Mouse (Mus musculus): Measurements from ENCODE around the gene Trim33. TPM values are rescaled to one million over a fixed set of nuclear protein-coding genes. Genes with fewer than 3 reads are reported as not detected.

Trim33 gene
- polyA plus RNA-seq, 1 experiment from 2014 or later, result 41.1 TPM

GRCm38 (mm10) chr3:103367176-103367970, 88.3 kb downstream of the Trim33 start:
- no peak for ATAC-seq (ENCODE audit: low FRiP score, low read depth)

GRCm38 (mm10) chr3:103368731-103369130, 89.6 kb downstream of the Trim33 start:
- WGBS, result 98% methylated on average over 3 of the region's 3 CpGs
- H3K9ac ChIP-seq, result no peak overlapping the region
- H3K9me3 ChIP-seq, result no peaks in the 10 kb centered on the region
- H3K36me3 ChIP-seq, result no peaks in the 10 kb centered on the region
- H3K4me3 ChIP-seq, result no peak overlapping the region
- no peaks in the 10 kb centered on the region for H3K4me1 ChIP-seq
- ATAC-seq (ENCODE audit: low FRiP score, low read depth), result no peak
- no peak overlapping the region for H3K27ac ChIP-seq
- no peak overlapping the region for H3K4me2 ChIP-seq (replicated peaks)
- H3K27me3 ChIP-seq (replicated peaks), result no peaks in the 10 kb centered on the region

More at GRCm38 (mm10) chr3:103367176-103367970, 88.3 kb downstream of the Trim33 start:
- Histone ChIP-seq H3K9me3 (no peaks in the 10 kb centered on the region), H3K27me3 (replicated peaks) (no peaks in the 10 kb centered on the region), H3K4me1 (no peaks in the 10 kb centered on the region), H3K27ac (no peak overlapping the region), H3K9ac (no peak overlapping the region), H3K36me3 (no peaks in the 10 kb centered on the region), H3K4me2 (replicated peaks) (no peak overlapping the region), H3K4me3 (no peak overlapping the region)
- WGBS, result 81% methylated on average over 11 of the region's 11 CpGs

GRCm38 (mm10) chr3:103374028-103374427, 94.9 kb downstream of the Trim33 start:
- H3K27ac ChIP-seq, result no peak overlapping the region
- H3K9me3 ChIP-seq, result no peaks in the 10 kb centered on the region
- H3K27me3 ChIP-seq (replicated peaks), result no peaks in the 10 kb centered on the region
- H3K4me2 ChIP-seq (replicated peaks), result no peak overlapping the region
- no peak overlapping the region for H3K9ac ChIP-seq
- H3K36me3 ChIP-seq, result no peaks in the 10 kb centered on the region
- no peak for ATAC-seq (ENCODE audit: low FRiP score, low read depth)
- WGBS, result 43% methylated on average over 8 of the region's 8 CpGs
- 0 out of 2 replicates have a peak, but pooled peaks cover 5% of the 10 kb centered on the region for H3K4me1 ChIP-seq
- no peak overlapping the region for H3K4me3 ChIP-seq

GRCm38 (mm10) chr3:103375181-103375855, 96.2 kb downstream of the Trim33 start:
- 21% methylated on average over 14 of the region's 14 CpGs for WGBS
- Histone ChIP-seq H3K4me2 (replicated peaks) (no peak overlapping the region), H3K4me1 (0 out of 2 replicates have a peak, but pooled peaks cover 5% of the 10 kb centered on the region), H3K9ac (no peak overlapping the region), H3K27me3 (replicated peaks) (no peaks in the 10 kb centered on the region), H3K36me3 (no peaks in the 10 kb centered on the region), H3K27ac (no peak overlapping the region), H3K4me3 (no peak overlapping the region), H3K9me3 (no peaks in the 10 kb centered on the region)
- no peak for ATAC-seq (ENCODE audit: low FRiP score, low read depth)

DNA sequence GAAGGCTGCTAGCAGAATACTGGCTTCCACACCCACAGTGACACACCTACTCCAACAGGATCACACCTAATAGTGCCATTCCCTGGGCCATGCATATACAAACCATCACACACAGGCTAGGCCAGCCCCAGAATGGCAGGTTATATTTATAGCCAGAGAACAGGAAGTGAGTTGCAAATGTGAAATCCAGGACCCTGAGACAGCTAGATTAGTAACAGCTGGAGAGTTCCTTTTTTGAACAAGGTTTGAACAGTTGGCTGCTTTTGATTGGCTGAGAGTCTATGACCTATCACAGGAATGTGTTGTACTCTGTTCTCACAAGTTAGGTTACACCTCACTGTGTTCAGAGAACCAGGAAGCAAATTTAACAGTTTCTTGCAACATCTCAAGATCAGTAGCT, 98.9 kb downstream of the Trim33 start:
- Histone ChIP-seq H3K27ac (no peak overlapping the region), H3K9ac (no peak overlapping the region), H3K36me3 (no peaks in the 10 kb centered on the region), H3K27me3 (replicated peaks) (no peaks in the 10 kb centered on the region), H3K4me2 (replicated peaks) (no peak overlapping the region), H3K9me3 (no peaks in the 10 kb centered on the region), H3K4me3 (no peak overlapping the region), H3K4me1 (0 out of 2 replicates have a peak, but pooled peaks cover 5% of the 10 kb centered on the region)
- no peak for ATAC-seq (ENCODE audit: low FRiP score, low read depth)

DNA sequence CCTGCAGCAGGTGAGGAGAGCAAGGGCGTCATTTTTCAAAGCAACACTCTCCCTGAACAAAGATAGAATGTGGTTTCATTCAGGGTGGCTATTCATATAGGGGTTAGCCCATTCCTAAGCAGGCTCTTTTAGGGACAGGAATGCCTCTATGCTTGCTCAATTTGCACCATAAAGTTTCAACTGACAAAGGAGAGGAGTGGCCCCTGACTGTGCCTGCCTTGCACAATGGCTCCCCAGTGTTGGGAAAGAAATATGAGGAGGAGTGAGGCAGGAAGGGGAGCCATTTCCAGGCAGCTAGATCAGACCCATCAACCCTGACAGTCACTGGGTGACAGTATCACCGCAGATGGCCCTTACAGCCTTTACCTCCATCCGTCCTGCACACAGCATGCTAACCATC, 100.3 kb downstream of the Trim33 start:
- 34% methylated on average over 3 of the region's 3 CpGs for WGBS
- 0 out of 2 replicates have a peak, but pooled peaks cover 5% of the 10 kb centered on the region for H3K4me1 ChIP-seq
- H3K36me3 ChIP-seq, result no peaks in the 10 kb centered on the region
- H3K4me3 ChIP-seq, result no peak overlapping the region
- ATAC-seq (ENCODE audit: low FRiP score, low read depth), result no peak
- H3K27ac ChIP-seq, result no peak overlapping the region
- H3K9ac ChIP-seq, result no peak overlapping the region
- H3K4me2 ChIP-seq (replicated peaks), result no peak overlapping the region
- no peaks in the 10 kb centered on the region for H3K27me3 ChIP-seq (replicated peaks)
- H3K9me3 ChIP-seq, result no peaks in the 10 kb centered on the region

DNA sequence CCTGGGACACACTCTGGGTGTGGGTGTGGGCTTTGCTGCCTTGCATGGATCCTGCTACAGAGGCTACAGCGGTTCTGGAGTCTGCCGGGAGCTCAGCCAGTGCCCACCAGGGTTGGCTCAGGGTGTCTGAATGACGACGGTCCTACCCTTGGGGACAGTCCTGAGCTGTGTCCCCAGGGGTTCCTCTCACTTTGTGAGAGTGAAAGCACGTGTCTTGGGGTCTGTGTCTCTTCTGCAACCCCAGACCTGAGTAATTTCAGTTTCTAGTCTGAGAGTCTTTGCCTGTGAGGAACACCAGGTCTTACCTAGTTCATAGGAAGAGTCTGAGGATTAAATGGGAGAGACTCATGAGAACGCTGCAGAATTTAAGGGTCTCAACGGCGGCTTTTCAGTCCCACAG, 101.7 kb downstream of the Trim33 start:
- 85% methylated on average over 8 of the region's 8 CpGs for WGBS
- H3K27ac ChIP-seq, result no peak overlapping the region
- H3K9ac ChIP-seq, result no peak overlapping the region
- no peak overlapping the region for H3K4me3 ChIP-seq
- no peaks in the 10 kb centered on the region for H3K36me3 ChIP-seq
- no peaks in the 10 kb centered on the region for H3K9me3 ChIP-seq
- no peak overlapping the region for H3K4me2 ChIP-seq (replicated peaks)
- no peaks in the 10 kb centered on the region for H3K27me3 ChIP-seq (replicated peaks)
- ATAC-seq (ENCODE audit: low FRiP score, low read depth), result no peak
- no peaks in the 10 kb centered on the region for H3K4me1 ChIP-seq

DNA sequence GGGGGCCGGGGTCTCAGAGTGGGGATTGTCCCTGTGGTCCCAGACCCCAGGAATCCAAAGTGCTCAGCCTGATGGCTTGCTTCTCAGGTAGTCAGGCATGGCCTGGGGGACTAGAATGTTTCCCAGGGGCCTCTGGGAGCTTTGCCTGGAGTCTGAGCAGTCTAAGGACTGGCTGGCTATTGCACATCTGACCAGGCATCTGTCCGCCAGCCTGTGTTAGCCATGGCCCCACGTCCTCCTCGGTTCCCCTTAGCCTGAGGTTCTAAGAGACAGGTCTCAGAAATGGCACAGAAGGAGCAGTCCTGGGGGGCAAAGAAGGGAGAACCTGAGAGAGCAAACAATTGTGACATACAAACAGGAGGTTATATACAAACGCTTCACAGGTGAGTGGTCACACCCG, 102.3 kb downstream of the Trim33 start:
- H3K27ac ChIP-seq, result no peak overlapping the region
- no peaks in the 10 kb centered on the region for H3K36me3 ChIP-seq
- H3K4me3 ChIP-seq, result no peak overlapping the region
- no peak overlapping the region for H3K4me2 ChIP-seq (replicated peaks)
- no peak for ATAC-seq (ENCODE audit: low FRiP score, low read depth)
- no peaks in the 10 kb centered on the region for H3K27me3 ChIP-seq (replicated peaks)
- 97% methylated on average over 6 of the region's 6 CpGs for WGBS
- H3K4me1 ChIP-seq, result no peaks in the 10 kb centered on the region
- H3K9me3 ChIP-seq, result no peaks in the 10 kb centered on the region
- no peak overlapping the region for H3K9ac ChIP-seq

DNA sequence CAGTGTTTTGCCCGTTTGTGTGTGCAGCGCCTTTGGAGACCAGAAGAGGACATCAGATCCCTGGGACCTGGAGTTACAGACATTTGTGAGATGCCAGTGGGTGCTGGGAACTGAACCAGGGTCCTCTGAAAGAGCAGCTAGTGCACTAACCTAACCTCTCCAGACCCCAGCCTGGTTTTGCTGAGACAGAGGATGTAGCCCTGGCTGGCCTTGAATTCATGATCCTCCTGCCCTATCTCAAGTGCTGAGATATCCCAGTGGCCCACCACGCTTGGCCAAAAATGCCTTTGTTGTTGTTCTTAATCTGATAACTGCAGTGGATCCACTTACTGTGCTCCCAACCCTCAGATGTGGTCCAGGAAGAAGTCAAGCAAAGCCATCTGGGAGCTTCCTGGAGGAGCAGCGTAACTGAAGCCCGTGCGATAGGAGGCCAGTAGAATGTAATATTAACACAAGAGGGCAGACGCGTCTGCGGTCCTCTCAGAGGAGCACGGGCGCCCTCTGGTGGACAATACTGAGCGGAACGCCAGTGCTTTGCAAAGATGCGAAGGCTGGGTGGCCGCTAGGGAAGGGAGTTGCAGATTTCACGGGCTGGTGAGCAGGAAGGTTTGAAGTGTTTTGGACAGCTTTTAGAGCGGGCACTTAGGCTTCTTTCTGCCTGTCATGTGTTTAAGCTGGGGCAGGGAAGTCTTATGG, 103.9 kb downstream of the Trim33 start:
- no peaks in the 10 kb centered on the region for H3K4me1 ChIP-seq
- no peaks in the 10 kb centered on the region for H3K9me3 ChIP-seq
- H3K27me3 ChIP-seq (replicated peaks), result no peaks in the 10 kb centered on the region
- no peak overlapping the region for H3K9ac ChIP-seq
- H3K4me3 ChIP-seq, result no peak overlapping the region
- peak; percentile 76 for ATAC-seq (ENCODE audit: low FRiP score, low read depth)
- no peak overlapping the region for H3K27ac ChIP-seq
- no peaks in the 10 kb centered on the region for H3K36me3 ChIP-seq
- 21% methylated on average over 17 of the region's 17 CpGs for WGBS
- 0 out of 2 replicates have a peak overlapping the region, but pooled peaks have one; percentile 21 for H3K4me2 ChIP-seq (replicated peaks)

DNA sequence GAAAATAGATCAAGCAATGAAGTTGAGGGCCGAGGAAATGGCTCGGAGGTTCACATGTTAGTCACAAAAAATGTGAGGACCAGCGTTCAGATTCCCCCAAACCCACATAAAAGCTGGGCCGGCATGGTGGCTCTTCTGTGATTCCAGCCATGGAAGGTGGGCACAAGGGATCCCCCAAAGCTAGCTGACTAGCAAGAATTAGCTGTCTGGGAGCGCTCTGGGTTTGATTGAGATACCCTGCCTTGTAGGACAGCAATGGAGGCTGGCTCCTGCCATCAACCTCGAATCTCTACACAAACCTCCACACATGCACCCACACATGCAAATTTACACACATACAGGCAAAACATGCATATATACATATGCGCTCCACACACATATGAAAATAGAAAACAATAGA, 105.4 kb downstream of the Trim33 start:
- H3K27ac ChIP-seq, result no peak overlapping the region
- H3K4me1 ChIP-seq, result no peaks in the 10 kb centered on the region
- H3K9ac ChIP-seq, result no peak overlapping the region
- H3K4me3 ChIP-seq, result no peak overlapping the region
- H3K27me3 ChIP-seq (replicated peaks), result no peaks in the 10 kb centered on the region
- ATAC-seq (ENCODE audit: low FRiP score, low read depth), result no peak
- WGBS, result 90% methylated on average over 7 of the region's 7 CpGs
- no peaks in the 10 kb centered on the region for H3K36me3 ChIP-seq
- H3K4me2 ChIP-seq (replicated peaks), result no peak overlapping the region
- no peaks in the 10 kb centered on the region for H3K9me3 ChIP-seq

GRCm38 (mm10) chr3:103384949-103385348, 105.9 kb downstream of the Trim33 start:
- Histone ChIP-seq H3K4me2 (replicated peaks) (no peak overlapping the region), H3K27me3 (replicated peaks) (no peaks in the 10 kb centered on the region), H3K36me3 (no peaks in the 10 kb centered on the region), H3K9ac (no peak overlapping the region), H3K4me1 (no peaks in the 10 kb centered on the region), H3K9me3 (no peaks in the 10 kb centered on the region), H3K4me3 (no peak overlapping the region), H3K27ac (no peak overlapping the region)
- no peak for ATAC-seq (ENCODE audit: low FRiP score, low read depth)
- 88% methylated on average over 5 of the region's 5 CpGs for WGBS
